Mouse (Mus musculus) liver, embryonic 14.5 days (tissue): Measurements from ENCODE around the gene Hectd4.

Experiments used
- CTCF ChIP-seq: IDR thresholded peaks from 2 replicates; pipeline ENCODE4 v1.5.1; 2016; ENCODE audit warnings: antibody characterized with exemption, low read depth, control low read depth
- EP300 ChIP-seq: IDR thresholded peaks from 2 replicates; pipeline ENCODE4 v1.6.1; 2016; ENCODE audit warnings: antibody characterized with exemption, low read depth

DNA sequence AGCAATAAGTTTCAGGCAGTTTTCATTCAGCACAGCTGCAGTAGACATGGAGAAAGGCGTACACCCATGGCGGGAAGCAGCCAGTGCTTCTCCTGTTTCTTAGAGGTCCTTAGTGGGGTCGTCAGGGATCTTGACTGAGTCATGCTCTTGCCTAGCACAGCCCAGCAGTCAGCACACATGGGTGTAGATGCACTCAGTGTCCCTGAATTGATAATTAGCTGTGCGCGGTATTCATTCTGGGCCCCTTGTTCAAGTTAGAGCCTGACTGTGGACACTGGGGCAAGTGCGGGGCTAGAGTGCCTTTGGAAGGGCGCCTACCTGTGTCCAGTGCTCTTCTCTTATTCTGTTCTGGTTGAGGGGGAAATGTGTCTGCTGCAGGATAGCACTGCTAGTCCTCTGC lies 25.2 kb downstream of the Hectd4 start:
- TF ChIP-seq CTCF (no peak), EP300 (no peak)
